Mouse (Mus musculus): Measurements from ENCODE around the gene Cnnm3. TPM values are rescaled to one million over a fixed set of nuclear protein-coding genes. Genes with fewer than 3 reads are reported as not detected.

Gene Cnnm3
- 19.2 TPM for polyA plus RNA-seq (2021)

GRCm38 (mm10) chr1:36511289-36512021, at the start of gene Cnnm3:
TSS of gene Cnnm3 (plus strand) at chr1:36511867.
- H3K27me3 ChIP-seq, result no peaks in the 10 kb centered on the region
- ChIA-PET CTCF (interaction anchor here (0.6 to 2.0 kb wide), 5 partner anchors 9 to 187 kb away, joined by 3 to 10 read pairs (median 3); no protein-coding TSS in a partner anchor), POLR2A (interaction anchor here (0.7 to 1.0 kb wide), 2 partner anchors 35 to 205 kb away, joined by 3 read pairs; partner anchors contain the start of gene Ankrd39)
- in situ Hi-C loops (cut with MboI; ENCODE audit: low pct_unique_long_range_greater_than_20kb), result no loop called here
- TF ChIP-seq CTCF (IDR thresholded peaks at IDR 0.05), result no peak
- DNase-seq (ENCODE audit: low read depth, low spot score), result no peak
- ATAC-seq, result peak; percentile 97

- POLR2A ChIA-PET, result no interaction called here
- CTCF ChIA-PET, result no interaction called here
- no peak for TF ChIP-seq CTCF (IDR thresholded peaks at IDR 0.05)
- no peak for DNase-seq (ENCODE audit: low read depth, low spot score)
- no peaks in the 10 kb centered on the region for H3K27me3 ChIP-seq
- in situ Hi-C loops (cut with MboI; ENCODE audit: low pct_unique_long_range_greater_than_20kb), result no loop called here
- no peak for ATAC-seq
Observed at GRCm38 (mm10) chr1:36465641-36466160, 46.0 kb upstream of the Cnnm3 start.

GRCm38 (mm10) chr1:36467446-36467845, 44.2 kb upstream of the Cnnm3 start:
- ATAC-seq (no peak), DNase-seq (ENCODE audit: low read depth, low spot score) (no peak)
- no peak for TF ChIP-seq CTCF (IDR thresholded peaks at IDR 0.05)
- in situ Hi-C loops (cut with MboI; ENCODE audit: low pct_unique_long_range_greater_than_20kb), result no loop called here
- ChIA-PET POLR2A (no interaction called here), CTCF (no interaction called here)
- H3K27me3 ChIP-seq, result no peaks in the 10 kb centered on the region

- ChIA-PET CTCF (interaction anchor here (1.1 kb wide), 1 partner anchor 11 kb away, joined by 4 read pairs; no protein-coding TSS in a partner anchor), POLR2A (no interaction called here)
- H3K27me3 ChIP-seq, result no peaks in the 10 kb centered on the region
- in situ Hi-C loops (cut with MboI; ENCODE audit: low pct_unique_long_range_greater_than_20kb), result loop anchor here (10.0 kb wide), 1 partner anchor 105 kb away; the partner anchor contains the start of gene Kansl3
- no peak for TF ChIP-seq CTCF (IDR thresholded peaks at IDR 0.05)
- DNase-seq (ENCODE audit: low read depth, low spot score) (no peak), ATAC-seq (no peak)
Observed at GRCm38 (mm10) chr1:36469811-36470444, 41.7 kb upstream of the Cnnm3 start.

GRCm38 (mm10) chr1:36471181-36472105, 40.2 kb upstream of the Cnnm3 start, which contains the start of gene Cnnm4:
TSS of gene Cnnm4 (plus strand) at chr1:36471620.
- DNase-seq (ENCODE audit: low read depth, low spot score), result no peak
- no peaks in the 10 kb centered on the region for H3K27me3 ChIP-seq
- CTCF ChIA-PET, result interaction anchor here (0.8 to 1.5 kb wide), 4 partner anchors 12 to 138 kb away, joined by 3 read pairs; no protein-coding TSS in a partner anchor
- no peak for TF ChIP-seq CTCF (IDR thresholded peaks at IDR 0.05)
- ATAC-seq, result peak; percentile 87
- in situ Hi-C loops (cut with MboI; ENCODE audit: low pct_unique_long_range_greater_than_20kb), result loop anchor here (10.0 kb wide), 1 partner anchor 107 kb away; the partner anchor contains the start of gene Kansl3
- POLR2A ChIA-PET, result no interaction called here

GRCm38 (mm10) chr1:36472106-36472440, 39.6 kb upstream of the Cnnm3 start:
- ChIA-PET POLR2A (no interaction called here), CTCF (interaction anchor here (0.8 to 1.8 kb wide), 6 partner anchors 10 to 162 kb away, joined by 3 to 5 read pairs (median 3); no protein-coding TSS in a partner anchor)
- ATAC-seq, result peak; percentile 4
- in situ Hi-C loops (cut with MboI; ENCODE audit: low pct_unique_long_range_greater_than_20kb), result loop anchor here (10.0 kb wide), 1 partner anchor 107 kb away; the partner anchor contains the start of gene Kansl3
- H3K27me3 ChIP-seq, result no peaks in the 10 kb centered on the region
- TF ChIP-seq CTCF (IDR thresholded peaks at IDR 0.05), result no peak
- no peak for DNase-seq (ENCODE audit: low read depth, low spot score)

- no peaks in the 10 kb centered on the region for H3K27me3 ChIP-seq
- CTCF ChIA-PET, result interaction anchor here (0.7 to 1.8 kb wide), 8 partner anchors 9 to 163 kb away, joined by 3 to 8 read pairs (median 5); no protein-coding TSS in a partner anchor
- no peak for TF ChIP-seq CTCF (IDR thresholded peaks at IDR 0.05)
- POLR2A ChIA-PET, result interaction anchor here (1.4 kb wide), 1 partner anchor 16 kb away, joined by 5 read pairs; no protein-coding TSS in a partner anchor
- in situ Hi-C loops (cut with MboI; ENCODE audit: low pct_unique_long_range_greater_than_20kb), result loop anchor here (10.0 kb wide), 1 partner anchor 108 kb away; the partner anchor contains the start of gene Kansl3
- DNase-seq (ENCODE audit: low read depth, low spot score) (no peak), ATAC-seq (no peak)
Observed at GRCm38 (mm10) chr1:36473211-36473780, 38.4 kb upstream of the Cnnm3 start.

GRCm38 (mm10) chr1:36474646-36475045, 37.0 kb upstream of the Cnnm3 start:
- no peak for DNase-seq (ENCODE audit: low read depth, low spot score)
- in situ Hi-C loops (cut with MboI; ENCODE audit: low pct_unique_long_range_greater_than_20kb), result loop anchor here (10.0 kb wide), 1 partner anchor 110 kb away; the partner anchor contains the start of gene Kansl3
- CTCF ChIA-PET, result interaction anchor here (1.0 to 1.4 kb wide), 3 partner anchors 22 to 151 kb away, joined by 3 to 5 read pairs (median 5); no protein-coding TSS in a partner anchor
- no peak for ATAC-seq
- POLR2A ChIA-PET, result no interaction called here
- H3K27me3 ChIP-seq, result no peaks in the 10 kb centered on the region
- no peak for TF ChIP-seq CTCF (IDR thresholded peaks at IDR 0.05)

DNA sequence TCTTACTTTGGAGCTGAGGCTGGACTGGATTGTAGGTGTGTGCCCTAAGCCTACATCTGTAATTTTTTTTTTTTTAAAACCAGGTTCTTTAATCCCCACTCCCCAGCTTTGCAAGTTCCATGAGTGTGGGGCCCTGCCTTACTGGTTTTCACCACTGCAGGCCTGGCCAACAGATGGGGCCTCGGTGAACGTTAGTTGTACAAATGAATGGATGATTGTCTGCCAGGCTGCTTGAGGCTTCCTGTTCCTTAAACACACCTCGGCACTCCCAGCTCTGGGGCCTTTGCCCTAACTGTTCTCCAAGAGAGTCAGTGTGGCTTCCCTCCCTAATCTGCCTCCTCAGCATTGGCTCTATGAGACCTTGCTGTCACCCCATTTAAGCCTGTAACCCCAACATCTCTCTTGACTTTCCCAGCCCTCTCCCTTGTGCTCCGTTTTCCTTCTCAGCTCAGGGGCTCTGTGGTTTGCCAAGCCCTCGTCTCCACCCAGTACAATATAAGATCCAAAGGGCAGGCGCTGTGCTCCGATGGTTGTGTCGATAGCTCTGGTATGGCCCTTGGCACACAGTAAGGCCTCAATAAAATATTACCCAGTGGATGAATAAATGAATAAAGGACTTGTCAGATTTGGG, 36.1 kb upstream of the Cnnm3 start:
- DNase-seq (ENCODE audit: low read depth, low spot score), result no peak
- in situ Hi-C loops (cut with MboI; ENCODE audit: low pct_unique_long_range_greater_than_20kb), result loop anchor here (10.0 kb wide), 1 partner anchor 111 kb away; the partner anchor contains the start of gene Kansl3

More for the DNA sequence above, 36.1 kb upstream of the Cnnm3 start:
- ChIA-PET POLR2A (no interaction called here), CTCF (interaction anchor here (1.2 kb wide), 1 partner anchor 17 kb away, joined by 3 read pairs; no protein-coding TSS in a partner anchor)
- no peak for ATAC-seq
- no peaks in the 10 kb centered on the region for H3K27me3 ChIP-seq
- TF ChIP-seq CTCF (IDR thresholded peaks at IDR 0.05), result no peak

Data from Patski (cell line).